Mouse (Mus musculus): Measurements from ENCODE around the gene Cds2.
A peak's percentile ranks its signal among the peaks of the same experiment; 100 is the strongest.
"Not testable (repeated sequence)": the region's sequence is repeated elsewhere in the genome, so short reads cannot be mapped to it uniquely, and the experiment has no call there.

Cds2 gene

GRCm38 (mm10) chr2:132291265-132291664 lies 28.3 kb downstream of the Cds2 start:
- DNase-seq (ENCODE audit: low spot score in 2 of 2) = no peak

- DNase-seq (ENCODE audit: low spot score in 2 of 2) = peak; percentile 43 to 44
Measured at GRCm38 (mm10) chr2:132292083-132292482, 29.1 kb downstream of the Cds2 start.

GRCm38 (mm10) chr2:132293694-132294450 lies 30.9 kb downstream of the Cds2 start:
- no peak for DNase-seq (ENCODE audit: low spot score in 2 of 2)

GRCm38 (mm10) chr2:132298250-132298649 lies 35.3 kb downstream of the Cds2 start:
- no peak for DNase-seq (ENCODE audit: low spot score in 2 of 2)

- no peak for DNase-seq (ENCODE audit: low spot score in 2 of 2)
Measured at GRCm38 (mm10) chr2:132301436-132301835, 38.5 kb downstream of the Cds2 start.

- DNase-seq (ENCODE audit: low spot score in 2 of 2) = no peak
Measured at GRCm38 (mm10) chr2:132305165-132305564, 42.2 kb downstream of the Cds2 start.

GRCm38 (mm10) chr2:132305988-132306387 lies 43.0 kb downstream of the Cds2 start:
- no peak for DNase-seq (ENCODE audit: low spot score in 2 of 2)

GRCm38 (mm10) chr2:132307213-132307843 lies 44.4 kb downstream of the Cds2 start:
- no peak for DNase-seq (ENCODE audit: low spot score in 2 of 2)

GRCm38 (mm10) chr2:132308829-132309228 lies 45.9 kb downstream of the Cds2 start:
- DNase-seq (ENCODE audit: low spot score in 2 of 2) = no peak

- DNase-seq (ENCODE audit: low spot score in 2 of 2) = no peak
Measured at GRCm38 (mm10) chr2:132309398-132309930, 46.5 kb downstream of the Cds2 start.

- DNase-seq (ENCODE audit: low spot score in 2 of 2) = no peak
Measured at GRCm38 (mm10) chr2:132312616-132313015, 49.7 kb downstream of the Cds2 start.

- DNase-seq (ENCODE audit: low spot score in 2 of 2) = no peak
Measured at GRCm38 (mm10) chr2:132313568-132313967, 50.6 kb downstream of the Cds2 start.

- DNase-seq (ENCODE audit: low spot score in 2 of 2) = not testable (repeated sequence)
Measured at GRCm38 (mm10) chr2:132314057-132314456, 51.1 kb downstream of the Cds2 start.

GRCm38 (mm10) chr2:132316041-132316808 lies 53.3 kb downstream of the Cds2 start:
- DNase-seq (ENCODE audit: low spot score in 2 of 2) = peak; percentile 48 to 49

- DNase-seq (ENCODE audit: low spot score in 2 of 2) = no peak
Measured at GRCm38 (mm10) chr2:132317178-132317577, 54.2 kb downstream of the Cds2 start.

GRCm38 (mm10) chr2:132320516-132320915 lies 57.6 kb downstream of the Cds2 start:
- DNase-seq (ENCODE audit: low spot score in 2 of 2) = no peak

- DNase-seq (ENCODE audit: low spot score in 2 of 2) = no peak
Measured at GRCm38 (mm10) chr2:132323541-132323940, 60.6 kb downstream of the Cds2 start.

- no peak for DNase-seq (ENCODE audit: low spot score in 2 of 2)
Measured at GRCm38 (mm10) chr2:132337202-132337601, 74.3 kb downstream of the Cds2 start.

- no peak for DNase-seq (ENCODE audit: low spot score in 2 of 2)
Measured at GRCm38 (mm10) chr2:132340350-132340749, 77.4 kb downstream of the Cds2 start.

- no peak for DNase-seq (ENCODE audit: low spot score in 2 of 2)
Measured at GRCm38 (mm10) chr2:132341293-132341692, 78.3 kb downstream of the Cds2 start.

GRCm38 (mm10) chr2:132343846-132344245 lies 80.9 kb downstream of the Cds2 start:
- no peak for DNase-seq (ENCODE audit: low spot score in 2 of 2)
